Mouse (Mus musculus) MN1 (cell line): ENCODE measurements around the gene Aldh2.
"Not testable (repeated sequence)": the region's sequence is repeated elsewhere in the genome, so short reads cannot be mapped to it uniquely, and the experiment has no call there.

Source experiments
- DNase-seq: peaks from one replicate; pipeline ENCODE4 v3.0.0-alpha.2; 2016; ENCODE audit warnings: low spot score

Aldh2 gene

GRCm38 (mm10) chr5:121593451-121594401 is at the start of gene Aldh2:
Gene Aldh2 (minus strand): TSS chr5:121593824.
- peak; percentile 82 for DNase-seq

GRCm38 (mm10) chr5:121639601-121640000 is 46.0 kb upstream of the Aldh2 start:
- DNase-seq, result no peak

GRCm38 (mm10) chr5:121637296-121637695 is 43.7 kb upstream of the Aldh2 start:
- no peak for DNase-seq

GRCm38 (mm10) chr5:121634668-121635067 is 41.0 kb upstream of the Aldh2 start:
- DNase-seq, result no peak

GRCm38 (mm10) chr5:121632804-121633203 is 39.2 kb upstream of the Aldh2 start:
- peak; percentile 66 for DNase-seq

- DNase-seq, result not testable (repeated sequence)
Measured at GRCm38 (mm10) chr5:121631106-121631647, 37.6 kb upstream of the Aldh2 start.

- peak; percentile 71 for DNase-seq
Measured at GRCm38 (mm10) chr5:121627871-121628270, 34.2 kb upstream of the Aldh2 start.

- no peak for DNase-seq
Measured at GRCm38 (mm10) chr5:121623241-121623640, 29.6 kb upstream of the Aldh2 start.

- no peak for DNase-seq
Measured at GRCm38 (mm10) chr5:121621102-121621501, 27.5 kb upstream of the Aldh2 start.

GRCm38 (mm10) chr5:121618592-121619513 is 25.2 kb upstream of the Aldh2 start, which contains the start of gene Acad12:
Gene Acad12 (minus strand): TSS chr5:121618938.
- DNase-seq, result peak; percentile 93

GRCm38 (mm10) chr5:121614921-121615320 is 21.3 kb upstream of the Aldh2 start:
- DNase-seq, result not testable (repeated sequence)

- no peak for DNase-seq
Measured at GRCm38 (mm10) chr5:121612036-121612435, 18.4 kb upstream of the Aldh2 start.

GRCm38 (mm10) chr5:121609556-121610135 is 16.0 kb upstream of the Aldh2 start:
- DNase-seq, result not testable (repeated sequence)

- DNase-seq, result peak; percentile 86
Measured at GRCm38 (mm10) chr5:121606151-121606550, 12.5 kb upstream of the Aldh2 start.

- not testable (repeated sequence) for DNase-seq
Measured at GRCm38 (mm10) chr5:121603815-121604214, 10.2 kb upstream of the Aldh2 start.

- DNase-seq, result peak; percentile 86
Measured at GRCm38 (mm10) chr5:121601547-121602299, 8.1 kb upstream of the Aldh2 start.

- DNase-seq, result no peak
Measured at GRCm38 (mm10) chr5:121598871-121599610, 5.4 kb upstream of the Aldh2 start.

- no peak for DNase-seq
Measured at GRCm38 (mm10) chr5:121597991-121598537, 4.4 kb upstream of the Aldh2 start.

GRCm38 (mm10) chr5:121597332-121597731 is 3.7 kb upstream of the Aldh2 start:
- no peak for DNase-seq

- DNase-seq, result no peak
Measured at GRCm38 (mm10) chr5:121596226-121596625, 2.6 kb upstream of the Aldh2 start.
